Mouse (Mus musculus): Measurements from ENCODE around the gene Med27.

DNA sequence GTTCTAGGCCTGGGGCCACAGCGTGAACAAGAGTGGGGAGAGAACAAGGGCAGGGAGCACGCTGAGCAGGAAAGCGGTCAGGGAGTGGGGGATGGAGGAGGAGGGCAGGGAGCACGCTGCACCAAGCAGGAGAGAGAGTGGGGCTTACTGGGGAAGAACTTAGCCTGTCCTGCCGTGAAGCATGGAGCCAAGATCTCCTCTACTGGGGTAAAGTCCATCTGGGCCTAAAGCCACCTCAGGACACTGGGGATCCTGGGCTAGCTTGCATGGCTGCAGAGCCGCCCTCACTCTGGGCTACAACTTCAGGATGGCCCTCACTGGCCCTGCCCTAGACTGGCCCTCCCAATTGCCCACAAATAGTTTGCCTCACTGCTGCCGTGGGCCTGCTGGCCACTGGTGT lies 174.9 kb downstream of the Med27 start:
- TF ChIP-seq POLR2A (IDR thresholded peaks at IDR 0.05; ENCODE audit: borderline replicate concordance, control insufficient read depth, low read depth, low read length) (no peak), CTCF (IDR thresholded peaks at IDR 0.05; ENCODE audit: control insufficient read depth, insufficient read depth, low read length) (no peak)
